8 mouse cellular contexts compared by ENCODE assay signal in genomic region chr10:75212981-75213380, GRCm38 (mm10). TPM values are rescaled to one million over a fixed set of nuclear protein-coding genes. Genes with fewer than 3 reads are reported as not detected.
DNase-seq lines count a peak whose midpoint lies in the region; ATAC-seq and TF ChIP-seq lines count a peak whose summit lies in the region.

No protein-coding gene starts in this region.

- DNase-seq in lung, adult 2 months = no peak
- no peak for DNase-seq in lung, postnatal 25 days (ENCODE audit: low spot score)
- peak; percentile 81 to 85 for DNase-seq in cerebellum, postnatal 10 days
- no peak for DNase-seq in kidney, postnatal 0 days (ENCODE audit: low spot score)
- DNase-seq in thymus, adult 2 months = no peak

- H3K4me3 ChIP-seq in lung, adult 2 months (replicated peaks; ENCODE audit: extremely low read depth, low read depth, low read length) = peak overlapping the region; percentile 31
- H3K4me3 ChIP-seq in heart, embryonic 14.5 days (ENCODE audit: control insufficient read depth in 1 of 2, insufficient read depth in 1 of 2, low read depth in 1 of 2, low read length in 2 of 2) = peak overlapping the region; percentile 3 to 62; a peak in 3 of 4 replicates
- H3K4me3 ChIP-seq in kidney, postnatal 0 days (replicated peaks; ENCODE audit: low read depth, low read length) = peak overlapping the region; percentile 90
- H3K4me3 ChIP-seq in midbrain, embryonic 13.5 days (replicated peaks) = peak overlapping the region; percentile 86
- no peak overlapping the region for H3K4me3 ChIP-seq in thymus, adult 2 months (ENCODE audit: control insufficient read depth, insufficient read depth, low read length)

- peak overlapping the region; percentile 81 for H3K9ac ChIP-seq in heart, embryonic 14.5 days (ENCODE audit: low read length)
- H3K9ac ChIP-seq in kidney, postnatal 0 days (ENCODE audit: low read depth, low read length) = peak overlapping the region; percentile 97
- peak overlapping the region; percentile 91 for H3K9ac ChIP-seq in midbrain, embryonic 13.5 days (replicated peaks)

- H3K4me1 ChIP-seq in lung, adult 2 months (ENCODE audit: control insufficient read depth, insufficient read depth, low read length) = no peaks in the 10 kb centered on the region; the same call in 1 of the 2 replicates
- peaks cover 3 to 9% of the 10 kb centered on the region in 2 experiments for H3K4me1 ChIP-seq in heart, embryonic 14.5 days (ENCODE audit: control insufficient read depth in 2 of 2, insufficient read depth in 2 of 2, low read length in 2 of 2)
- H3K4me1 ChIP-seq in kidney, postnatal 0 days (replicated peaks; ENCODE audit: insufficient read depth, low read length) = peaks cover 8% of the 10 kb centered on the region; the same call in 1 of the 2 replicates
- peaks cover 17% of the 10 kb centered on the region for H3K4me1 ChIP-seq in midbrain, embryonic 13.5 days (replicated peaks)
- peaks cover 4% of the 10 kb centered on the region; the same call in 1 of the 2 replicates for H3K4me1 ChIP-seq in thymus, adult 2 months (replicated peaks; ENCODE audit: control insufficient read depth, insufficient read depth, low read length)

- H3K36me3 ChIP-seq in heart, embryonic 14.5 days (ENCODE audit: control insufficient read depth, insufficient read depth, low read length) = no peaks in the 10 kb centered on the region
- no peaks in the 10 kb centered on the region for H3K36me3 ChIP-seq in kidney, postnatal 0 days (ENCODE audit: insufficient read depth, low read length)
- no peaks in the 10 kb centered on the region for H3K36me3 ChIP-seq in midbrain, embryonic 13.5 days
- H3K36me3 ChIP-seq in thymus, adult 2 months (ENCODE audit: control insufficient read depth, insufficient read depth, low read length) = no peaks in the 10 kb centered on the region

- no peak for ATAC-seq in heart, embryonic 14.5 days (ENCODE audit: insufficient number of reproducible peaks, insufficient read depth, low FRiP score, low read depth)
- ATAC-seq in kidney, postnatal 0 days (replicated peaks; ENCODE audit: low FRiP score, low read depth) = no peak
- ATAC-seq in midbrain, embryonic 13.5 days = no peak
- ATAC-seq in erythroid progenitor cell, adult 5-6 weeks (replicated peaks; ENCODE audit: low FRiP score, poor library complexity, severe bottlenecking) = no peak

- TF ChIP-seq POLR2A in lung, adult 2 months (IDR thresholded peaks at IDR 0.05; ENCODE audit: borderline replicate concordance, extremely low read depth, low read depth, low read length) = no peak
- no peak for TF ChIP-seq POLR2A in thymus, adult 2 months (IDR thresholded peaks at IDR 0.05; ENCODE audit: control insufficient read depth, extremely low read depth, insufficient read depth, low read length, poor library complexity)

- H3K9me3 ChIP-seq in heart, embryonic 14.5 days (ENCODE audit: control insufficient read depth, low read length) = no peaks in the 10 kb centered on the region
- no peaks in the 10 kb centered on the region for H3K9me3 ChIP-seq in kidney, postnatal 0 days (replicated peaks; ENCODE audit: low read length)
- H3K9me3 ChIP-seq in midbrain, embryonic 13.5 days = no peaks in the 10 kb centered on the region

- no peak for TF ChIP-seq CTCF in lung, adult 2 months (IDR thresholded peaks at IDR 0.05; ENCODE audit: insufficient read depth, low read length)
- TF ChIP-seq CTCF in kidney, postnatal 0 days (IDR thresholded peaks at IDR 0.05; ENCODE audit: low read depth) = no peak
- TF ChIP-seq CTCF in thymus, adult 2 months (IDR thresholded peaks at IDR 0.05; ENCODE audit: borderline replicate concordance, control insufficient read depth, extremely low read depth, insufficient read depth, low read length, poor library complexity) = no peak

- 28% methylated on average over 7 of the region's 7 CpGs for WGBS in lung, adult 2 months
- 52% methylated on average over 7 of the region's 7 CpGs for WGBS in heart, embryonic 14.5 days
- WGBS in kidney, postnatal 0 days = 27% methylated on average over 7 of the region's 7 CpGs
- 46% methylated on average over 7 of the region's 7 CpGs for WGBS in midbrain, embryonic 13.5 days
- 62% methylated on average over 7 of the region's 7 CpGs for WGBS in thymus, adult 2 months

- no peak overlapping the region for H3K27ac ChIP-seq in heart, embryonic 14.5 days (replicated peaks in 1 of 2; ENCODE audit: control insufficient read depth in 1 of 2, insufficient read depth in 1 of 2, low read depth in 2 of 2, low read length in 2 of 2)
- no peak overlapping the region for H3K27ac ChIP-seq in kidney, postnatal 0 days
- peak overlapping the region; percentile 99 for H3K27ac ChIP-seq in midbrain, embryonic 13.5 days
- H3K27ac ChIP-seq in thymus, adult 2 months (ENCODE audit: control insufficient read depth, insufficient read depth, low read length) = no peak overlapping the region

- H3K4me2 ChIP-seq in heart, embryonic 14.5 days (ENCODE audit: low read length) = peak overlapping the region; percentile 65
- H3K4me2 ChIP-seq in kidney, postnatal 0 days (ENCODE audit: low read length) = peak overlapping the region; percentile 79
- H3K4me2 ChIP-seq in midbrain, embryonic 13.5 days (replicated peaks) = peak overlapping the region; percentile 77

- no peaks in the 10 kb centered on the region for H3K27me3 ChIP-seq in heart, embryonic 14.5 days (ENCODE audit: control insufficient read depth, insufficient read depth, low read length)
- no peaks in the 10 kb centered on the region for H3K27me3 ChIP-seq in kidney, postnatal 0 days (ENCODE audit: insufficient read depth, low read length)
- no peaks in the 10 kb centered on the region for H3K27me3 ChIP-seq in midbrain, embryonic 13.5 days
- no peaks in the 10 kb centered on the region for H3K27me3 ChIP-seq in thymus, adult 2 months (ENCODE audit: control insufficient read depth, insufficient read depth, low read length)

RNA-seq across cellular contexts. Expression of gene Specc1l, which starts 1.1 kb away (rescaled TPM):
- polyA plus RNA-seq in lung, adult 2 months (2012; rRNA removed) = 60.8 and 73.3 TPM in 2 replicates
- 16.1 and 16.7 TPM in 2 replicates for polyA plus RNA-seq in heart, embryonic 14.5 days (2014; fragmentation: Nextera tagmentation; extraction: Ambion mirVana)
- 18.7 and 19.7 TPM in 2 replicates for polyA plus RNA-seq in kidney, postnatal 0 days (2015; fragmentation: Nextera tagmentation; extraction: Ambion mirVana)
- polyA plus RNA-seq in midbrain, embryonic 13.5 days (2015; fragmentation: Nextera tagmentation; extraction: Ambion mirVana) = 36.7 and 38.7 TPM in 2 replicates
- total RNA-seq in erythroid progenitor cell, adult 5-6 weeks (2015; ENCODE audit: low replicate concordance) = 15.5 and 16.6 TPM in 2 replicates
- 23.7 and 24.5 TPM in 2 replicates for total RNA-seq in erythroid progenitor cell, adult 5-6 weeks (2017; ENCODE audit: low replicate concordance)
- polyA plus RNA-seq in thymus, adult 2 months (2012; rRNA removed) = 25.9 and 31.6 TPM in 2 replicates

Comparison
In these comparisons a context has a peak if more than half of its experiments do, and no peak if none do; other contexts are left out.
1. DNase-seq: peak in cerebellum, postnatal 10 days (2 of 2); none in lung, adult 2 months (single experiment), lung, postnatal 25 days (single experiment), kidney, postnatal 0 days (single experiment) and thymus, adult 2 months (single experiment).
2. Peak in every context shown above with its lines, with median percentiles within 50 percentile points of each other: H3K4me2 ChIP-seq and H3K9ac ChIP-seq.